Mouse (Mus musculus) small intestine, adult 2 months (tissue): ENCODE data around the gene Naip1.
"Not testable (repeated sequence)": the region's sequence is repeated elsewhere in the genome, so short reads cannot be mapped to it uniquely, and the experiment has no call there.

Experiments
- CTCF ChIP-seq: fragments of 200-500 bp; IDR thresholded peaks from 2 replicates; pipeline ENCODE4 v1.5.1; 2012; ENCODE audit warnings: low read depth, mild to moderate bottlenecking, control low read depth, inconsistent platforms, low read length, moderate library complexity, mixed read lengths; ENCODE audit not compliant: insufficient replicate concordance, insufficient read length; ENCODE audit errors: extremely low read depth
- POLR2A ChIP-seq: fragments of 200-500 bp; IDR thresholded peaks from 2 replicates; pipeline ENCODE4 v1.6.1; 2012; ENCODE audit warnings: low read depth, mild to moderate bottlenecking, control low read depth, inconsistent platforms, low read length, moderate library complexity

DNA sequence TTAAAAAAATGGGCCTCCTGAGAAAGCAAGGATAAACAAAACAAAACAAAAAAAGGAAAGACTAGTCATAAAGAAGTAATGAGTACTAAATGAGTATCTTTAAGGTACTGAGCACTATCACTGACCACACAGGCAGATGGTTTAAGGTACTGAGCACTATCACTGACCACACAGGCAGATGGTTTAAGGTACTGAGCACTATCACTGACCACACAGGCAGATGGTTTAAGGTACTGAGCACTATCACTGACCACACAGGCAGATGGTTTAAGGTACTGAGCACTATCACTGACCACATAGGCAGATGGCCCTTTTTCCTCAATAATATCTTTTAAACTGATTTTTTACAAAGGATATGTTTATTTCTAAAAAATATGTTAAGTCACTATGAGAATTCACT, 47.0 kb upstream of the Naip1 start:
- not testable (repeated sequence) for TF ChIP-seq CTCF, POLR2A
